Mouse (Mus musculus) liver, embryonic 11.5 days (tissue): Measurements from ENCODE around the gene Arhgef18. TPM values are rescaled to one million over a fixed set of nuclear protein-coding genes. Genes with fewer than 3 reads are reported as not detected.

Source experiments
- ATAC-seq: fragments of 200-750 bp; cut with Nextera tagmentation; replicated peaks from 2 replicates; pipeline ENCODE4 v1.8.0; 2017; ENCODE audit warnings: moderate number of reproducible peaks, mild to moderate bottlenecking, moderate TSS enrichment, moderate library complexity; ENCODE audit not compliant: low FRiP score
- DNase-seq: peaks from one replicate; pipeline ENCODE4 v3.0.0-alpha.2; 2017; ENCODE audit warnings: low spot score
- H3K27ac ChIP-seq: fragments of 300-500 bp; sonication (generic); 2 replicates; pipeline ENCODE4 v1.5.1; 2014; ENCODE audit warnings: mild to moderate bottlenecking, low read depth, low read length, control low read depth
- H3K27me3 ChIP-seq: fragments of 300-500 bp; sonication (generic); replicated peaks from 2 replicates; pipeline ENCODE4 v1.6.1; 2014; ENCODE audit warnings: low read length, mixed read lengths; ENCODE audit not compliant: control insufficient read depth, insufficient read depth
- H3K36me3 ChIP-seq: fragments of 300-500 bp; sonication (generic); 2 replicates; pipeline ENCODE4 v1.6.1; 2014; ENCODE audit warnings: mild to moderate bottlenecking, low read length, moderate library complexity, mixed read lengths; ENCODE audit not compliant: control insufficient read depth, insufficient read depth
- H3K4me1 ChIP-seq: fragments of 300-500 bp; sonication (generic); replicated peaks from 2 replicates; pipeline ENCODE4 v1.6.1; 2014; ENCODE audit warnings: low read length, mixed read lengths; ENCODE audit not compliant: control insufficient read depth, insufficient read depth
- H3K4me2 ChIP-seq: fragments of 300-500 bp; sonication (generic); 2 replicates; pipeline ENCODE4 v1.6.1; 2014; ENCODE audit warnings: mild to moderate bottlenecking, control low read depth, moderate library complexity
- H3K4me3 ChIP-seq: fragments of 300-500 bp; sonication (generic); 2 replicates; pipeline ENCODE4 v1.5.1; 2014; ENCODE audit warnings: low read depth, low read length, control low read depth
- H3K9ac ChIP-seq: fragments of 300-500 bp; sonication (generic); 2 replicates; pipeline ENCODE4 v1.6.1; 2014; ENCODE audit warnings: low read depth, low read length, control low read depth
- H3K9me3 ChIP-seq: fragments of 300-500 bp; sonication (generic); 2 replicates; pipeline ENCODE4 v1.6.1; 2016; ENCODE audit warnings: low read length, inconsistent platforms, mixed read lengths; ENCODE audit not compliant: control insufficient read depth
- WGBS: fragments of 180-500 bp; shearing (Covaris S2); extraction: QIAGEN DNeasy Blood & Tissue Kit; methylation state at CpG from one replicate; pipeline ENCODE4 v1.1.7; 2014; 5-methylcytosine and 5-hydroxymethylcytosine counted together
- polyA plus RNA-seq: library from polyadenylated mRNA; unstranded; fragments of >200 nt; fragmentation: Nextera tagmentation; extraction: Ambion mirVana; gene quantifications from 2 replicates; pipeline ENCODE4 v1.2.1, GENCODE M21; 2014

Gene Arhgef18
- polyA plus RNA-seq, 1 experiment from 2014 or later, result 5.2 TPM

DNA sequence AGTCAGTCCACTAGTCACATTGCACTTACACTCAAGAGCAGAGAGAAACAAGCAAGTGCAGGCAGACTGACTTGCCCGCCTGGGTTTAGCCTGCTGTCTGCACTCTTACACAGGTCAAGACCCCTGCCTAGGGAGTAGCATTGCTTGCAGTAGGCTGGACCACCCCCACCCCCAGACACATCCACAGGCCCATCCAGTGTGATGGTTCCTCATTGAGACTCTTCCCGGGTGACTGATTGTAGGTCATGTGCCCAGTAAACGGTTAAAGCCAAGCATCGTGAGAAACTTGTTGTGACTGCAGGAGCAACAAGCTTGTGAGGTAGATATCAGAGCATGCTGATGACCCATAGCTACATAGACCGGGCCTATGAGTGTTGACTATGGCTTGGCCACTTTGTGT is 28.7 kb downstream of the Arhgef18 start:
- no peak for ATAC-seq
- H3K9me3 ChIP-seq, result no peaks in the 10 kb centered on the region
- no peak overlapping the region for H3K9ac ChIP-seq
- DNase-seq, result no peak
- no peak overlapping the region for H3K4me2 ChIP-seq
- H3K4me1 ChIP-seq, result peaks cover 16% of the 10 kb centered on the region
- 81% methylated on average over 5 of the region's 5 CpGs for WGBS
- H3K27ac ChIP-seq, result no peak overlapping the region
- no peak overlapping the region for H3K4me3 ChIP-seq
- H3K27me3 ChIP-seq, result no peaks in the 10 kb centered on the region
- H3K36me3 ChIP-seq, result no peaks in the 10 kb centered on the region

DNA sequence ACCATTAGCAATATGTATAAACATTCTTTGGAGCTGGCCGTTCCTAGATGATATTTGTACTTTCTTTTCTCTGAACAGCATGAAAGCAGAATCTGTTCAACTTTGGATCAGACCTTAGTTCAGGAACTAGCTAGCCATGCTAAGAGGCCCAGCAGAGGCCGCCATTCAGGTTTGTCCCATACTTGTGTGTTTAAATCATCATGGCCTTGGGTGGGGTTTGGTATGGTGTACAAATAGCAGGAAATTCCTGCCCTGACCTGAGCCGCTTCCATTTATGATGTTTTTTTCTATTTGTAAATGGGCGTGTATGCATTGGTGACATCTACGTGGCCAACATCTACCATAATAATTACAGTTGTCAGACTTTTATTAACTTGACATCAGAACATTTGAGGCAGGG is 32.4 kb downstream of the Arhgef18 start:
- H3K4me3 ChIP-seq, result no peak overlapping the region
- H3K9me3 ChIP-seq, result no peaks in the 10 kb centered on the region
- H3K9ac ChIP-seq, result no peak overlapping the region
- no peak overlapping the region for H3K27ac ChIP-seq
- no peaks in the 10 kb centered on the region; the same call in 1 of the 2 replicates for H3K4me1 ChIP-seq
- 82% methylated on average over 5 of the region's 5 CpGs for WGBS
- DNase-seq (no peak), ATAC-seq (no peak)
- H3K27me3 ChIP-seq, result no peaks in the 10 kb centered on the region
- H3K36me3 ChIP-seq, result peaks cover 3% of the 10 kb centered on the region; the same call in 1 of the 2 replicates
- no peak overlapping the region for H3K4me2 ChIP-seq

DNA sequence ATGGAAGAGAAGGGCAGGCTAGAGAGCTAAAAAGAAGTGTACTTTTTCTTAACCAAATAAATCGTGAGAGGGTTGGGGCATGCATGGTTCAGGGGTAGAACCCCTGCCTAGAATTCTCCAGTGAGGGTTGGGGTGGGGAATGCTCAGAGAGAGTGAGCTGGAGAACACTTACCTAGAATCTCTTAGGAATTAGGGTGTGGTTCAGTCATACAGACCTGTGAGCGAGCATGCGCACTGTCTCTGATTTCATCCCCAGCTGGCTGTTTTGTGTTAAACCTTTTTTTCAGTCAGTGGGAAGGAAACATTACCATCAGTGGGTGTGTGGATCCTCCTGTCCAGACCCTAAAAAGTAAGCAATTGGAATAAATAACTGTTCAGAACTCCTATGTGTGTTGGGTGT is 33.4 kb downstream of the Arhgef18 start:
- no peak for ATAC-seq
- no peak for DNase-seq
- Histone ChIP-seq H3K4me3 (no peak overlapping the region), H3K36me3 (peaks cover 3% of the 10 kb centered on the region; the same call in 1 of the 2 replicates), H3K4me1 (no peaks in the 10 kb centered on the region; the same call in 1 of the 2 replicates), H3K27ac (no peak overlapping the region), H3K27me3 (no peaks in the 10 kb centered on the region), H3K9ac (no peak overlapping the region), H3K9me3 (no peaks in the 10 kb centered on the region), H3K4me2 (no peak overlapping the region)
- WGBS, result 85% methylated on average over 3 of the region's 3 CpGs

DNA sequence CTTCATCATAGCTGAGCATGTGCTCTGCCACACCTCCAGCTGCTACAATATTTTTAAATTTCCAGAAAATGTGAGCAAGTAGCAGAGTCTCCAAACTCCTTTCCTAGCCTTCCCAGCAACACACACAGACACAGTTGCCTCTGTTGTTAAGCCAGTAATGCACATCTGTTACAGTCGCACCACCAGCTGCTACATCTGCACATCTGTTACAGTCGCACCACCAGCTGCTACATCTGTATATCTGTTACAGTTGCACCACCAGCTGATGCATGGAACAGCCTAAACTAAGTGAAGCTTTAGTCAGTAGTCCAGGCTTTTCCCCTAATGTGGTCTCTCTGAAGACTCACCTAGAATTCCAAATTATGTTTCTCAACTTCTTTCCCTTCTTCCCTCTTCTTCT is 35.6 kb downstream of the Arhgef18 start:
- ATAC-seq (no peak), DNase-seq (no peak)
- Histone ChIP-seq H3K9me3 (no peaks in the 10 kb centered on the region), H3K36me3 (peaks cover 17% of the 10 kb centered on the region), H3K9ac (no peak overlapping the region), H3K27ac (no peak overlapping the region), H3K4me2 (no peak overlapping the region), H3K4me1 (no peaks in the 10 kb centered on the region), H3K4me3 (no peak overlapping the region), H3K27me3 (no peaks in the 10 kb centered on the region)
- 86% methylated on average over 2 of the region's 2 CpGs for WGBS

DNA sequence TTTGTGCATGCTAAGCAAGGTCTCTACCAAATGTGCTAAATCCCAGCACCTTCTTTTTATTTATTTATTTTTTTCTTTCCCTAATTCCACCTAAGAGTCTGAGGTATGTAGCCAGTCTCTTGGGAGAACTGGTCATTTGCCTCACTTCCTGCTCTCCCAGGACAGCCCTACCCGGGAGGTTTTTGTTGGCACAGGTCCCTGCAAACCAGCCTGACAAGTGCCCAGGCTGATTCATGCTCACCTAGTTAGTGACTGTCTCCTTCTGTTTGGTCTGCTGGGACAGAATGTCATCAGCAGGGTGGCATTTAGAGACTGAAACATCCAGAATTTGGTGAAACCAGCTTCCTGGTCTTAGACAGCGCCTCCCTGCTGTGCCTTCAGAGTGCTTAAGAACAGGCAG is 37.2 kb downstream of the Arhgef18 start:
- DNase-seq (no peak), ATAC-seq (no peak)
- Histone ChIP-seq H3K4me2 (no peak overlapping the region), H3K36me3 (peaks cover 18% of the 10 kb centered on the region), H3K27ac (no peak overlapping the region), H3K9me3 (no peaks in the 10 kb centered on the region), H3K9ac (no peak overlapping the region), H3K4me1 (no peaks in the 10 kb centered on the region), H3K27me3 (no peaks in the 10 kb centered on the region), H3K4me3 (no peak overlapping the region)
- 88% methylated on average over 2 of the region's 2 CpGs for WGBS

DNA sequence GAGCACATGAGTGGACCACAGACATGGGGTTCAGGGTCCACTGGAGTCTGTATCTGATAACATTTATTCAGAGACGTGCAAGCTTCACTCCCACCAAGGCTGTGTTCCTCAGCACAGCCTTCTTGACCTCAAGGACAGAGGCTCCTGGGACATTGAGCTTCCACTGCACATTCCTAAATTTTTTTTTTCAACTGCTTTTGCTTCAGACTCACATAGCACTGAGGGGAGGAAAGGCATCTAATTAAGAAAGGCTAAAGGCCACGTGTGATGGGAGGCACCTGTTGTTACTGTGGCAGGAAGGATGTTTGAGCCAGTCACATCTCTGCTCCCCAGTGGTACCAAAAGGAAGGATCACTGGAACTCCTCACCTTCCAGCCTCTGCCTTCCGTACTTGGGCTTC is 38.3 kb downstream of the Arhgef18 start:
- Histone ChIP-seq H3K4me3 (no peak overlapping the region), H3K4me2 (no peak overlapping the region), H3K36me3 (peaks cover 22% of the 10 kb centered on the region), H3K27ac (no peak overlapping the region), H3K27me3 (no peaks in the 10 kb centered on the region), H3K9ac (no peak overlapping the region; the same call in 1 of the 2 replicates), H3K4me1 (no peaks in the 10 kb centered on the region), H3K9me3 (no peaks in the 10 kb centered on the region)
- ATAC-seq (no peak), DNase-seq (no peak)
- WGBS, result 78% methylated on average over 3 of the region's 3 CpGs

DNA sequence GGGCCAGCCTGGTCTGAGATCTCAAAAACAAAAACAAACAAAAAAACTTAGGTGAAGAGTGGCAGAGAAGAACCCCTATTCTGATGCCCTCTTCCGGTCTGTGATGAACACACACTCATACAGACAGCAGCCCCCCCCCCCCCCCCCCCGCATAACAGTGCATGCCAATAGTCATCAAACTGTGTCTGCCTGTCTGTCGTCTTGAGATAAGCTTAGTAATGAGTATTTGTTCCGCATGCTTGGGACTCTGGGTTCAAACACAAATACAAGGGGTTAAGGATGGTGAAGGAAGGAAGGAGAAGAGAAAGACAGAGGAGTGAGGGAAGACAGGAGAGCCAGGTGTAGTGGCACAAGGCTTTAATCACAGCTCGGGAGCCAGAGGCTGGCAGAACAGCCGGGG is 43.7 kb downstream of the Arhgef18 start:
- WGBS, result 55% methylated on average over 6 of the region's 6 CpGs
- H3K36me3 ChIP-seq, result peaks cover 38% of the 10 kb centered on the region
- ATAC-seq, result peak; percentile 70

DNA sequence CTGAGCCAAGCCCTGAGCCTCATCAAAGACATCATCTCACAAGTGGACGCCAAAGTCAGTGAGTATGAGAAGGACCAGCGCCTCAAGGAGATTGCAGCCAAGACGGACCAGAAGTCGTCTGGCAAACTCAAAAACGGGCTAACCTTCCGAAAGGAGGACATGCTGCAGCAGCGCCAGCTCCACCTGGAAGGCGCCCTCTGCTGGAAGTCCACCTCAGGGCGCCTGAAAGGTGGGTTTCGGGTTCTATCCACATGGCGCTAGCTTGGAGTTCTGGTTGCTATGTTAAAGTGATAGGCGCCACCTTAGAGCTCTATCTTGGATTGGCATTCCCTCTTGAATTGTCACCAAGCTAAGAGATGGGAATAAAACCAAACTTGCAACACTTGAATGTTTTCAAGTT is 46.7 kb downstream of the Arhgef18 start:
- WGBS, result 84% methylated on average over 12 of the region's 12 CpGs
- H3K4me2 ChIP-seq, result no peak overlapping the region

More for the DNA sequence above, 43.7 kb downstream of the Arhgef18 start:
- no peak for DNase-seq
- H3K9ac ChIP-seq, result no peak overlapping the region
- H3K4me3 ChIP-seq, result no peak overlapping the region
- no peak overlapping the region for H3K4me2 ChIP-seq
- no peaks in the 10 kb centered on the region for H3K9me3 ChIP-seq
- H3K27me3 ChIP-seq, result no peaks in the 10 kb centered on the region
- no peak overlapping the region for H3K27ac ChIP-seq
- no peaks in the 10 kb centered on the region for H3K4me1 ChIP-seq

DNA sequence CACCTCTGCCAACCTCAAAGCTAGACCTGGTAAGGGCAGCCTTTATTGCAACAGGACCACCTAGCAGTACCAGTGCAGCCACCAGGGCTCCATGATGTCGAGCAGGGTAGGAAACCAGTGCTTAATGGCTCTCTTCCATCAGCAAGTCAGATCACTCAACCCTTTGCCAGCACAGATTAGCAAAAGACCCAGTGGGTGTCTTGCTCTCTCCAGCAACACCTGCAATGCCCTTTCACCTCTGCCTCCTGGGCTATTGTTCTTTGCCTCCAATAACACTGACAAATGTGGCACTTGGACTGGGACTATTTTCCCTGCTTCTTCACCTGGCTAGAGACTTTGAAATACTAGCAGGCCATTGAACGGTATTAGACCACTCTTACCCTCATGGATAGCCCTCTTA is 56.4 kb downstream of the Arhgef18 start:
- Histone ChIP-seq H3K4me1 (no peaks in the 10 kb centered on the region), H3K27me3 (no peaks in the 10 kb centered on the region), H3K27ac (no peak overlapping the region), H3K4me2 (no peak overlapping the region), H3K36me3 (peaks cover 22% of the 10 kb centered on the region), H3K9ac (no peak overlapping the region), H3K9me3 (no peaks in the 10 kb centered on the region), H3K4me3 (no peak overlapping the region)
- 75% methylated on average over 2 of the region's 2 CpGs for WGBS
- ATAC-seq, result no peak
- no peak for DNase-seq

More for the DNA sequence above, 46.7 kb downstream of the Arhgef18 start:
- no peaks in the 10 kb centered on the region for H3K4me1 ChIP-seq
- H3K4me3 ChIP-seq, result no peak overlapping the region
- no peaks in the 10 kb centered on the region for H3K27me3 ChIP-seq
- no peak overlapping the region for H3K27ac ChIP-seq
- no peak for DNase-seq
- no peak for ATAC-seq
- H3K36me3 ChIP-seq, result peaks cover 23% of the 10 kb centered on the region
- no peak overlapping the region for H3K9ac ChIP-seq
- H3K9me3 ChIP-seq, result no peaks in the 10 kb centered on the region
